Mouse (Mus musculus): ENCODE results near the gene Tars.

Gene Tars

DNA sequence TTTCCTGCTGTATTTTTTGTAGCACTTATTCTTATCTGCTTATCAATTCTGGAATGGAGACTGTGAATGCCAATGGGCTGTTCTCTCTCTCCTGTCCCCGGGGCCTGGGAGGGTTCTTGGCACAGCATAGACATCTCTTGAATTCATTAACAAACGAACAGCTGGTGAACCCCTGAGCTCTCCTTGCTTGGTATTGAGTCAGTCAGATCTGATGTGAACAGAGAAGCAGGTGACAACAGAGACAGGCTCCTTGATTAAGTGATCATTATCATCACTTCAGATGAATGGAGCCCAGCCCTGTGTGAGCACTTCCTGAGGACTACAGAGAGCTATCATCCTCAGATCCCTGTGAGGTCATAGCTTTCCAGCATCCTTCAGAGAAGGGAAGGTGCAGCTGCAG lies 35.4 kb downstream of the Tars start:
- no peak for DNase-seq (ENCODE audit: low spot score in 2 of 2)

DNA sequence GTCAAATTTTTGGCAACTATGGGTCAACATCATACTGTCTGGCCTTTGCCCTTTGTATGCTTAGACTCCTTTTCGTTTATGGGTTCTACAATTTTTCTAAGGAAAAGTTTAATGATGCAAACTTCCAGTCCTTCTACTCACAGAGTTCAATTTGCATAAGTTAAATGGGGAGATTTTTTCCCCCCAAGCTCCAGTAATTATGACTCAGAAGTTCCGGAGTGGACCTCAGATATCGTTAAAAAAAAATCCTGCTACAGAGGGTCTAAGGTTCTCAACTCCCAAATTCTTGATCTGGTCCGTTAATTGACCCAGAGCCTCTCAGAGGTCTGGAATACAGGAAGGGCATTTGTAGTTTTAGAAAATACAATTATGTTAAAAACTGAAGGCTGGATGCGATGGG lies 37.6 kb downstream of the Tars start:
- no peak for DNase-seq (ENCODE audit: low spot score in 2 of 2)

DNA sequence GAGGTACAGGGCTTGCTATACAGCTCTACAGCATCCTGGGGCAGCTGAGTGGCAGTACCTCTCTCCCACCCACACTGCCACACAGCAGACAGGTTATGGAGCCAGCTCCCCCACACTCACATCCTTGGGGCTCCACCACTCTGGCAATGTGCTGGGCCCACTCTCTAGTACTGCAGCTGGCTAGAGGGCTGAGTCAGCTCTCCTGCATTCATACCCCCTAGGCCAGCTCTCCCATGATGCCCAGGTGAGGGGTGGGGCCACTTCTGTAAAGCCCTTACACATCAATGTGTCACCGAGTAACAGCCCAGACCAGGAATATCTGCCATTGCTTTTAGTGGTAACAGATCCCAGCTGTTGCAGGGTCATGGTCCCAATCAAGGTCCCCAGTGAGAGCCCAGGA lies 38.6 kb downstream of the Tars start:
- no peak for DNase-seq (ENCODE audit: low spot score in 2 of 2)

DNA sequence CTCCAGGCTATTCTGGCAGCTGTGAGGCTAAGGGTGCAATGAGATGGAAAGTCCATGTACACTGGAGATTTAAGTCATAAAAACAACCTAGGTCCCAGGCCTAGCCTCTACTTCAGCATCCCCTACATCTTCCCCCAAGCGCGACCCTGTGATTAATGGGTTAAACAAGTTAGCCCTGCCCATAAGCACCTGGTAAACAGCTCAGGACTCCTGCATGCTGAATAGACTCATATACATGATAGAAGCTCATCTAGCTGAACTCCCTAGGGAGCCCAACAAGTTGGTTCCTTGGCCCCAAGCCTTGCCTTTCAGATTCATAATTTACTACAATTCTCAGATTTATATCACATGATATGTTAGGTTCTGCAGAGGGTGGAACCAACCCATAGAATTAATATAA lies 42.0 kb downstream of the Tars start:
- DNase-seq (ENCODE audit: low spot score in 2 of 2), result no peak

DNA sequence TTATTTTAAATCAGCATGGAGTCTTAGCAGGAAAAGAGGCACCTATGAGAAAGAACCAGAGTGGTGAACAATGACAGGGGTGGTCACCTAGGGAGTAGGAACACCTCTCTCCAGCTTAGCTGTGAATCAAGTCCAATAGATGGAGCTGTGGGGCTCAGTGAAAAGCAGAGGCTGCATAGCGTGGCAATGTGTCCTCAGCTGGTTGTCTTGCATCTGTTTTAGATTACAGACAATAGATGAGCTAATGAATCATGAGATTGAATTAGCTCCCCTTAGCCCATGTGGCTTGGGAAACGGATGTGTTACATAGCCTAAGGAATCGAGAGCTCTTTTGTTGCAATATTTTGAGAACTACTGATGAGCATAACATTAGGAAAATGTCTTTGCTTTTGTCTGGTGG lies 43.6 kb downstream of the Tars start:
- DNase-seq (ENCODE audit: low spot score in 2 of 2), result no peak

DNA sequence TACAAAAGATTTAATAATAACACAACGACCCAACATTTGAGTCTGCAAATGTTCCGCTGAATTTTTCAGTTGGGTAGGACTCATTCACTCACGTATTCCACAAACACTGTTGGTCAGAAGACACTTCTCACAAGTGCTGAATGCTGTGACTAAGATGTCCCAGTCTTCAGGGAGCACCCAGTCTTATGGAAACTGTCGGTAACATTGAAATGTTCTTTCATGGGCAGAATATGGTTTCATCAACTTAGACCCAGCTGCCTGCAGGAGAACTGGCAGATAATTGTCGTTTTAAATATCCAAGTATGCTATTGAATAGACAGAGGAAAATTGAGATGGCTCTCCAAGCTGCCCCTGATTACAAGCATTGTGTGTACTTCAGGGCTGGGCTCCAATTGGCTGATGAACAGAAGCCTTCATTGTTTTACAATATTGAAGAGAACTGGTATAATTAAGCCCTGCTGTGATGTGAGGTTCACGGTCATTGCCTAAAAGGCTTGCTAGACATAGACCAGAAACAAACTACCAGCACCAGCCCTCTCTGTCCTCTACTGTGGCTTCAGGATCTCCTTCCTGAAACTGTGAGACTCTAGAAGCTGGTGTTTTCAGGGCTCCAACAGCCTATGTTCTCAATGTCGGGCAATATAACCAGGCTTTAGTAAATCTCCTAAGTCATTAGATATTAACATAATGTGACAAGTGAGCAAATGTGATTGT lies 59.8 kb downstream of the Tars start:
- no peak for DNase-seq (ENCODE audit: low spot score in 2 of 2)
